Mouse (Mus musculus): ENCODE measurements around the gene Sppl2b. TPM values are rescaled to one million over a fixed set of nuclear protein-coding genes. Genes with fewer than 3 reads are reported as not detected.

The Sppl2b gene
- total and polyA plus RNA-seq, 3 experiments, result 52.0 to 65.9 TPM; not detected in 1

DNA sequence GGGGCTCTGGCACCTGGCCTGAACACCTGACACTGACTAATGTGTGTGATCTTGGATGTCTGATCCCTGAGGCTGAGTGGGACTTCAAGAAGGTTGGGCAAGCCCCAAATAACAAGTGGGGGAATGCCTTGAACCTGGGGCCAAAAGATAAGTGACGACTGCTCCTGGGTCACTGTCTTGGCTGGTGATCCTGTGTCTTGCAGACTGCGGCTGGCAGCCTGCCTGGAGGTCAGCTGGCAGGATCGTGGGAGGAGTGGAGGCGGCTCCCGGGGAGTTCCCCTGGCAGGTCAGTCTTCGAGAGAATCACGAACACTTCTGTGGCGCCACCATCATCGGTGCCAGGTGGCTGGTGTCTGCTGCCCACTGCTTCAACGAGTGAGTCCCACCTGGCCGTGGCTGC lies 32.1 kb downstream of the Sppl2b start (continued):
- TF ChIP-seq ELF1 (IDR thresholded peaks at IDR 0.05; ENCODE audit: low read depth, low read length), result no peak

DNA sequence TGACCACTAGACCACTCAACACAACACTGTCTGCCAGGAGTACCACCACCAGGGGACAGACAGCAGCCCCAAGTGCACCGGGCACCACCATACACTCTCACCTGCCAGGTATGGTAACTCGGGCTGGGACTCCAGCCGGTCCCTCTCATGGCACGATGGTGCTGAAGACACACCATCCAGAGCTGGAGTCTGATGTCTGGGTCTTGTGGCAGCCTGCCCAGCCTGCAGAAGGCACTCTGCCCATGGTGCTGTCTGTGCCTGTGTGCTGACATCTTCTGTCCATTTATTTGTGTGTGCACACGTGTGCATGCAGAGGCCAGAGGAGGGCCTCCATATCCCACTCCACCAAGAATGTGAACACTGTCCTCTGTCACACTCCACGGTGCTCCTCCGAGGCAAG lies 40.0 kb downstream of the Sppl2b start:
- Histone ChIP-seq H3K27ac (ENCODE audit: control insufficient read depth, low read depth, low read length) (no peak overlapping the region), H3K4me3 (ENCODE audit: control insufficient read depth in 1 of 2, insufficient read depth in 1 of 2, low read depth in 2 of 2, low read length in 2 of 2) (no peak overlapping the region), H3K9me3 (replicated peaks; ENCODE audit: insufficient read depth, low read length) (no peaks in the 10 kb centered on the region), H3K9ac (ENCODE audit: control insufficient read depth, low read depth, low read length, poor library complexity, severe bottlenecking) (no peak overlapping the region), H3K4me1 (ENCODE audit: control insufficient read depth in 1 of 2, insufficient read depth in 2 of 2, low read length in 2 of 2) (peaks cover 0 to 8% of the 10 kb centered on the region in 2 experiments; a peak in 2 of 4 replicates), H3K27me3 (ENCODE audit: control insufficient read depth in 1 of 2, insufficient read depth in 2 of 2, low read length in 2 of 2) (no peaks in the 10 kb centered on the region), H3K79me2 (ENCODE audit: control insufficient read depth, insufficient read depth, low read length, poor library complexity) (peaks cover 13% of the 10 kb centered on the region), H3K36me3 (ENCODE audit: control insufficient read depth in 1 of 2, insufficient read depth in 2 of 2, low read length in 2 of 2) (peaks cover 0 to 5% of the 10 kb centered on the region in 2 experiments; a peak in 2 of 4 replicates)
- no peak for TF ChIP-seq MAZ (IDR thresholded peaks at IDR 0.05; ENCODE audit: low read depth, low read length)
- no peak for TF ChIP-seq RCOR1 (IDR thresholded peaks at IDR 0.05; ENCODE audit: low read depth, low read length)
- TF ChIP-seq TAL1 (IDR thresholded peaks at IDR 0.05; ENCODE audit: low read length), result no peak
- no peak for TF ChIP-seq GATA1 (IDR thresholded peaks at IDR 0.05; ENCODE audit: low read depth, low read length)
- TF ChIP-seq ZMIZ1 (IDR thresholded peaks at IDR 0.05; ENCODE audit: low read depth, low read length), result no peak
- TF ChIP-seq RAD21 (IDR thresholded peaks at IDR 0.05; ENCODE audit: low read depth, low read length), result no peak
- TF ChIP-seq BHLHE40 (IDR thresholded peaks at IDR 0.05; ENCODE audit: borderline replicate concordance, low read depth, low read length), result no peak
- TF ChIP-seq CHD2 (IDR thresholded peaks at IDR 0.05; ENCODE audit: low read length), result no peak
- no peak for TF ChIP-seq USF1 (IDR thresholded peaks at IDR 0.05; ENCODE audit: low read depth, low read length)
- no peak for DNase-seq (ENCODE audit: low read depth, low spot score)

DNA sequence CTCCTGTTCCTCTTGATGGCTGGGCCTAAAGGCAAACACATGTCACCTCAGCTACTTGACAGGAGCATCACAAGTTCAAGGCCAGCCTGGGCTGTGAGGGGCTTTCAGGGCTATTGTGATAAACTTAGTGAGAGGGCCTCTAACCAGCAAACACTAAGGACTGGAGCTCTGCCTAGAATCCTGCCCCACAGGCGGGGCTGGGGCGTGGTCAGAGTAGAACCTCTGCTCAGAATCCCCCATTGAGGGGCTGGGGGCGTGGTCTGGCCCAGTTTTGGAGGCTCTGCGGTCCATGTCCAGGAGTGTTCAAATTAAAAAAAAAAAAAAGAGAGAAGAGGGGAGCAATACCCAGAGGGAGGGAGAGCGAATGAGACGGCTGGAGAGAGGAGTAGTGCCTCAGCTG lies 40.6 kb downstream of the Sppl2b start:
- H3K4me3 ChIP-seq (ENCODE audit: control insufficient read depth in 1 of 2, insufficient read depth in 1 of 2, low read depth in 2 of 2, low read length in 2 of 2), result no peak overlapping the region
- H3K79me2 ChIP-seq (ENCODE audit: control insufficient read depth, insufficient read depth, low read length, poor library complexity), result peaks cover 17% of the 10 kb centered on the region
- TF ChIP-seq SIN3A (IDR thresholded peaks at IDR 0.05; ENCODE audit: low read length) (no peak), RCOR1 (IDR thresholded peaks at IDR 0.05; ENCODE audit: low read depth, low read length) (no peak), HCFC1 (IDR thresholded peaks at IDR 0.05; ENCODE audit: low read depth, low read length) (no peak), MAZ (IDR thresholded peaks at IDR 0.05; ENCODE audit: low read depth, low read length) (no peak), ETS1 (IDR thresholded peaks at IDR 0.05; ENCODE audit: low read depth, low read length) (no peak), MAFK (IDR thresholded peaks at IDR 0.05; ENCODE audit: borderline replicate concordance, low read depth, low read length) (no peak), UBTF (IDR thresholded peaks at IDR 0.05; ENCODE audit: borderline replicate concordance, insufficient read depth, low read depth, low read length) (no peak), MAX (IDR thresholded peaks at IDR 0.05; ENCODE audit: low read length) (no peak), NELFE (IDR thresholded peaks at IDR 0.05; ENCODE audit: low read depth, low read length) (no peak), SMC3 (IDR thresholded peaks at IDR 0.05; ENCODE audit: low read depth, low read length) (no peak), GATA1 (IDR thresholded peaks at IDR 0.05; ENCODE audit: low read depth, low read length) (no peak), POLR2A (IDR thresholded peaks at IDR 0.05; ENCODE audit: control insufficient read depth in 1 of 2, insufficient read depth in 1 of 2, low read depth in 1 of 2, low read length in 2 of 2, poor library complexity in 1 of 2) (no peak), POLR2AphosphoS5 (IDR thresholded peaks at IDR 0.05; ENCODE audit: borderline replicate concordance, low read depth, low read length) (no peak), ZMIZ1 (IDR thresholded peaks at IDR 0.05; ENCODE audit: low read depth, low read length) (no peak)
- no peak for DNase-seq (ENCODE audit: low read depth, low spot score)
- H3K27ac ChIP-seq (ENCODE audit: control insufficient read depth, low read depth, low read length), result no peak overlapping the region
- peaks cover 0 to 5% of the 10 kb centered on the region in 2 experiments; a peak in 2 of 4 replicates for H3K36me3 ChIP-seq (ENCODE audit: control insufficient read depth in 1 of 2, insufficient read depth in 2 of 2, low read length in 2 of 2)
- H3K9me3 ChIP-seq (replicated peaks; ENCODE audit: insufficient read depth, low read length), result no peaks in the 10 kb centered on the region
- H3K27me3 ChIP-seq (ENCODE audit: control insufficient read depth in 1 of 2, insufficient read depth in 2 of 2, low read length in 2 of 2), result no peaks in the 10 kb centered on the region
- peaks cover 0 to 8% of the 10 kb centered on the region in 2 experiments; a peak in 2 of 4 replicates for H3K4me1 ChIP-seq (ENCODE audit: control insufficient read depth in 1 of 2, insufficient read depth in 2 of 2, low read length in 2 of 2)
- no peak overlapping the region for H3K9ac ChIP-seq (ENCODE audit: control insufficient read depth, low read depth, low read length, poor library complexity, severe bottlenecking)

Data from MEL (cell line).